Mouse (Mus musculus): Measurements from ENCODE around the gene Csf2rb. TPM values are rescaled to one million over a fixed set of nuclear protein-coding genes. Genes with fewer than 3 reads are reported as not detected.
"Not testable (repeated sequence)": the region's sequence is repeated elsewhere in the genome, so short reads cannot be mapped to it uniquely, and the experiment has no call there.

The Csf2rb gene
- 0.99 and 1.0 TPM in 2 replicates for polyA plus RNA-seq (2015; fragmentation: Nextera tagmentation; extraction: Ambion mirVana)

GRCm38 (mm10) chr15:78325671-78326339 is at the start of gene Csf2rb:
Gene Csf2rb (plus strand): TSS chr15:78325752.
- 66% methylated on average over 11 of the region's 11 CpGs for WGBS

GRCm38 (mm10) chr15:78278308-78278707 is 47.2 kb upstream of the Csf2rb start:
- H3K9me3 ChIP-seq (ENCODE audit: control insufficient read depth, low read length) = no peaks in the 10 kb centered on the region
- ATAC-seq (ENCODE audit: low FRiP score, low TSS enrichment) (no peak), DNase-seq (ENCODE audit: low spot score) (no peak)
- no peak for TF ChIP-seq EP300 (optimal IDR thresholded peaks at IDR 0.05)
- TF ChIP-seq CTCF (IDR thresholded peaks at IDR 0.05; ENCODE audit: low read depth) = no peak
- 81% methylated on average over 2 of the region's 2 CpGs for WGBS
- no peak overlapping the region for H3K4me2 ChIP-seq (replicated peaks; ENCODE audit: low read depth)
- no peak overlapping the region for H3K27ac ChIP-seq (replicated peaks)
- H3K27me3 ChIP-seq (ENCODE audit: control insufficient read depth, insufficient read depth, low read length) = no peaks in the 10 kb centered on the region
- H3K4me3 ChIP-seq (ENCODE audit: low read depth, low read length) = no peak overlapping the region
- H3K9ac ChIP-seq (ENCODE audit: low read length) = no peak overlapping the region
- no peaks in the 10 kb centered on the region for H3K4me1 ChIP-seq (replicated peaks; ENCODE audit: control insufficient read depth, insufficient read depth)
- no peaks in the 10 kb centered on the region for H3K36me3 ChIP-seq (ENCODE audit: control insufficient read depth, insufficient read depth, low read length)

More at GRCm38 (mm10) chr15:78325671-78326339, at the start of gene Csf2rb:
- H3K27ac ChIP-seq (replicated peaks) = no peak within 1 kb of the TSS; the same call in 1 of the 2 replicates
- no peak; the same call in 1 of the 2 replicates for ATAC-seq (ENCODE audit: low FRiP score, low TSS enrichment)
- H3K4me3 ChIP-seq (ENCODE audit: low read depth, low read length) = peak within 1 kb of the TSS; percentile 1; the same call in 1 of the 2 replicates
- no peaks in the 10 kb centered on the region for H3K9me3 ChIP-seq (ENCODE audit: control insufficient read depth, low read length)
- H3K4me2 ChIP-seq (replicated peaks; ENCODE audit: low read depth) = no peak within 1 kb of the TSS
- H3K36me3 ChIP-seq (ENCODE audit: control insufficient read depth, insufficient read depth, low read length) = no peaks in the 10 kb centered on the region
- H3K27me3 ChIP-seq (ENCODE audit: control insufficient read depth, insufficient read depth, low read length) = no peaks in the 10 kb centered on the region
- H3K9ac ChIP-seq (ENCODE audit: low read length) = no peak within 1 kb of the TSS
- DNase-seq (ENCODE audit: low spot score) = no peak
- no peak for TF ChIP-seq CTCF (IDR thresholded peaks at IDR 0.05; ENCODE audit: low read depth)
- TF ChIP-seq EP300 (optimal IDR thresholded peaks at IDR 0.05) = no peak
- no peaks in the 10 kb centered on the region for H3K4me1 ChIP-seq (replicated peaks; ENCODE audit: control insufficient read depth, insufficient read depth)

- H3K27ac ChIP-seq (replicated peaks) = no peak overlapping the region
- no peaks in the 10 kb centered on the region for H3K27me3 ChIP-seq (ENCODE audit: control insufficient read depth, insufficient read depth, low read length)
- TF ChIP-seq CTCF (IDR thresholded peaks at IDR 0.05; ENCODE audit: low read depth) (no peak), EP300 (optimal IDR thresholded peaks at IDR 0.05) (no peak)
- no peak overlapping the region for H3K4me2 ChIP-seq (replicated peaks; ENCODE audit: low read depth)
- 86% methylated on average over 5 of the region's 5 CpGs for WGBS
- H3K4me3 ChIP-seq (ENCODE audit: low read depth, low read length) = no peak overlapping the region
- H3K9ac ChIP-seq (ENCODE audit: low read length) = no peak overlapping the region
- no peaks in the 10 kb centered on the region for H3K9me3 ChIP-seq (ENCODE audit: control insufficient read depth, low read length)
- H3K36me3 ChIP-seq (ENCODE audit: control insufficient read depth, insufficient read depth, low read length) = no peaks in the 10 kb centered on the region
- ATAC-seq (ENCODE audit: low FRiP score, low TSS enrichment) (no peak), DNase-seq (ENCODE audit: low spot score) (no peak)
- H3K4me1 ChIP-seq (replicated peaks; ENCODE audit: control insufficient read depth, insufficient read depth) = no peaks in the 10 kb centered on the region
Observed at GRCm38 (mm10) chr15:78287941-78288340, 37.6 kb upstream of the Csf2rb start.

- not testable (repeated sequence) for H3K9me3 ChIP-seq (ENCODE audit: control insufficient read depth, low read length); H3K36me3 ChIP-seq (ENCODE audit: control insufficient read depth, insufficient read depth, low read length); H3K4me2 ChIP-seq (replicated peaks; ENCODE audit: low read depth); H3K4me1 ChIP-seq (replicated peaks; ENCODE audit: control insufficient read depth, insufficient read depth); H3K9ac ChIP-seq (ENCODE audit: low read length); H3K27ac ChIP-seq (replicated peaks); H3K27me3 ChIP-seq (ENCODE audit: control insufficient read depth, insufficient read depth, low read length); DNase-seq (ENCODE audit: low spot score); ATAC-seq (ENCODE audit: low FRiP score, low TSS enrichment); H3K4me3 ChIP-seq (ENCODE audit: low read depth, low read length)
- WGBS = 54% methylated on average over 4 of the region's 5 CpGs
Observed at GRCm38 (mm10) chr15:78289775-78290174, 35.8 kb upstream of the Csf2rb start.

- ATAC-seq (ENCODE audit: low FRiP score, low TSS enrichment) = peak; percentile 53; the same call in 1 of the 2 replicates
- not testable (repeated sequence) for H3K4me3 ChIP-seq (ENCODE audit: low read depth, low read length); H3K27ac ChIP-seq (replicated peaks); H3K27me3 ChIP-seq (ENCODE audit: control insufficient read depth, insufficient read depth, low read length); H3K4me2 ChIP-seq (replicated peaks; ENCODE audit: low read depth); H3K36me3 ChIP-seq (ENCODE audit: control insufficient read depth, insufficient read depth, low read length); H3K9me3 ChIP-seq (ENCODE audit: control insufficient read depth, low read length); H3K9ac ChIP-seq (ENCODE audit: low read length); DNase-seq (ENCODE audit: low spot score); H3K4me1 ChIP-seq (replicated peaks; ENCODE audit: control insufficient read depth, insufficient read depth)
- WGBS = 4% methylated on average over 2 of the region's 2 CpGs
Observed at GRCm38 (mm10) chr15:78293228-78293627, 32.3 kb upstream of the Csf2rb start.

- no peak for DNase-seq (ENCODE audit: low spot score)
- Histone ChIP-seq H3K9ac (ENCODE audit: low read length) (no peak overlapping the region), H3K4me3 (ENCODE audit: low read depth, low read length) (no peak overlapping the region), H3K4me2 (replicated peaks; ENCODE audit: low read depth) (no peak overlapping the region), H3K4me1 (replicated peaks; ENCODE audit: control insufficient read depth, insufficient read depth) (no peaks in the 10 kb centered on the region), H3K9me3 (ENCODE audit: control insufficient read depth, low read length) (no peaks in the 10 kb centered on the region), H3K27me3 (ENCODE audit: control insufficient read depth, insufficient read depth, low read length) (no peaks in the 10 kb centered on the region), H3K27ac (replicated peaks) (no peak overlapping the region), H3K36me3 (ENCODE audit: control insufficient read depth, insufficient read depth, low read length) (no peaks in the 10 kb centered on the region)
- ATAC-seq (ENCODE audit: low FRiP score, low TSS enrichment) = no peak
- 83% methylated on average over 4 of the region's 4 CpGs for WGBS
- TF ChIP-seq CTCF (IDR thresholded peaks at IDR 0.05; ENCODE audit: low read depth) (no peak), EP300 (optimal IDR thresholded peaks at IDR 0.05) (no peak)
Observed at GRCm38 (mm10) chr15:78293716-78294115, 31.8 kb upstream of the Csf2rb start.

Data from stomach, postnatal 0 days (tissue).